Mouse (Mus musculus) kidney, postnatal 10 days (tissue): ENCODE measurements around the gene Psmb6.
A peak's percentile ranks its signal among the peaks of the same experiment; 100 is the strongest.

Source experiments
- DNase-seq: peaks from one replicate; pipeline ENCODE4 v3.0.0; 2021; ENCODE audit warnings: mixed read lengths

The Psmb6 gene

GRCm38 (mm10) chr11:70525184-70525678, at the start of gene Psmb6:
Gene Psmb6 (plus strand): TSS chr11:70525367.
- DNase-seq: peak; percentile 94

GRCm38 (mm10) chr11:70485498-70485897, 39.7 kb upstream of the Psmb6 start:
- DNase-seq: peak; percentile 60

GRCm38 (mm10) chr11:70487816-70488215, 37.4 kb upstream of the Psmb6 start:
- no peak for DNase-seq

- no peak for DNase-seq
These were observed 36.0 kb upstream of the Psmb6 start for GRCm38 (mm10) chr11:70489138-70489537.

GRCm38 (mm10) chr11:70489684-70490083, 35.5 kb upstream of the Psmb6 start:
- DNase-seq: no peak

- DNase-seq: peak; percentile 53
These were observed 25.3 kb upstream of the Psmb6 start for GRCm38 (mm10) chr11:70499566-70500475.

- no peak for DNase-seq
These were observed 24.7 kb upstream of the Psmb6 start for GRCm38 (mm10) chr11:70500476-70500812.

GRCm38 (mm10) chr11:70502018-70502417, 23.1 kb upstream of the Psmb6 start:
- no peak for DNase-seq

GRCm38 (mm10) chr11:70504970-70505369, 20.2 kb upstream of the Psmb6 start, which contains the start of gene Tm4sf5:
Gene Tm4sf5 (plus strand): TSS chr11:70505244.
- no peak for DNase-seq

GRCm38 (mm10) chr11:70506385-70506784, 18.8 kb upstream of the Psmb6 start:
- DNase-seq: peak; percentile 88

- no peak for DNase-seq
These were observed 18.1 kb upstream of the Psmb6 start for GRCm38 (mm10) chr11:70506962-70507515.

GRCm38 (mm10) chr11:70509753-70510564, 15.2 kb upstream of the Psmb6 start:
- DNase-seq: peak; percentile 65

GRCm38 (mm10) chr11:70511242-70511641, 13.9 kb upstream of the Psmb6 start:
- DNase-seq: no peak

- DNase-seq: no peak
These were observed 13.3 kb upstream of the Psmb6 start for GRCm38 (mm10) chr11:70511825-70512224.

- no peak for DNase-seq
These were observed 12.3 kb upstream of the Psmb6 start for GRCm38 (mm10) chr11:70512709-70513342.

GRCm38 (mm10) chr11:70513520-70513919, 11.6 kb upstream of the Psmb6 start:
- DNase-seq: peak; percentile 37

- no peak for DNase-seq
These were observed 10.9 kb upstream of the Psmb6 start, which contains the start of gene Vmo1 for GRCm38 (mm10) chr11:70514288-70514687. Gene Vmo1 (minus strand): TSS chr11:70514616.

GRCm38 (mm10) chr11:70516352-70516751, 8.8 kb upstream of the Psmb6 start:
- peak; percentile 36 for DNase-seq

- DNase-seq: no peak
These were observed 6.7 kb upstream of the Psmb6 start for GRCm38 (mm10) chr11:70518436-70518835.

GRCm38 (mm10) chr11:70518923-70519322, 6.2 kb upstream of the Psmb6 start, which contains the start of gene Gltpd2:
Gene Gltpd2 (plus strand): TSS chr11:70519196.
- DNase-seq: no peak

- DNase-seq: peak; percentile 72
These were observed 4.9 kb upstream of the Psmb6 start for GRCm38 (mm10) chr11:70520178-70520769.
